Mouse (Mus musculus): ENCODE results near the gene Ripor2. TPM values are rescaled to one million over a fixed set of nuclear protein-coding genes. Genes with fewer than 3 reads are reported as not detected.

The Ripor2 gene
- polyA plus RNA-seq, 1 experiment from 2014 or later, result 3.7 TPM

GRCm38 (mm10) chr13:24610883-24611282 is 28.9 kb downstream of the Ripor2 start:
- Histone ChIP-seq H3K36me3 (replicated peaks; ENCODE audit: insufficient read depth, low read length) (no peaks in the 10 kb centered on the region), H3K27me3 (ENCODE audit: insufficient read depth, low read length) (no peaks in the 10 kb centered on the region), H3K4me2 (ENCODE audit: low read depth, low read length) (no peak overlapping the region), H3K4me1 (ENCODE audit: insufficient read depth) (peaks cover 11% of the 10 kb centered on the region), H3K9ac (replicated peaks) (no peak overlapping the region), H3K9me3 (ENCODE audit: low read length) (no peaks in the 10 kb centered on the region), H3K4me3 (ENCODE audit: low read depth, low read length) (no peak overlapping the region), H3K27ac (ENCODE audit: low read depth) (no peak overlapping the region)
- 81% methylated on average over 5 of the region's 5 CpGs for WGBS (ENCODE audit: insufficient replicate concordance)
- DNase-seq, result no peak
- no peak for ATAC-seq
- TF ChIP-seq EP300 (IDR thresholded peaks at IDR 0.05; ENCODE audit: low read depth), result no peak
- no peak for TF ChIP-seq CTCF (IDR thresholded peaks at IDR 0.05; ENCODE audit: low read depth)

GRCm38 (mm10) chr13:24613031-24613430 is 31.0 kb downstream of the Ripor2 start:
- Histone ChIP-seq H3K36me3 (replicated peaks; ENCODE audit: insufficient read depth, low read length) (no peaks in the 10 kb centered on the region), H3K9me3 (ENCODE audit: low read length) (no peaks in the 10 kb centered on the region), H3K4me3 (ENCODE audit: low read depth, low read length) (no peak overlapping the region), H3K27ac (ENCODE audit: low read depth) (peak overlapping the region; percentile 70; the same call in 1 of the 2 replicates), H3K27me3 (ENCODE audit: insufficient read depth, low read length) (no peaks in the 10 kb centered on the region), H3K9ac (replicated peaks) (no peak overlapping the region), H3K4me1 (ENCODE audit: insufficient read depth) (peaks cover 14% of the 10 kb centered on the region), H3K4me2 (ENCODE audit: low read depth, low read length) (peak overlapping the region; percentile 38)
- TF ChIP-seq EP300 (IDR thresholded peaks at IDR 0.05; ENCODE audit: low read depth) (no peak), CTCF (IDR thresholded peaks at IDR 0.05; ENCODE audit: low read depth) (no peak)
- no peak for DNase-seq
- peak; percentile 6; the same call in 1 of the 2 replicates for ATAC-seq
- WGBS (ENCODE audit: insufficient replicate concordance), result 65% methylated on average over 6 of the region's 6 CpGs

GRCm38 (mm10) chr13:24613433-24613832 is 31.4 kb downstream of the Ripor2 start:
- H3K9ac ChIP-seq (replicated peaks), result no peak overlapping the region
- ATAC-seq (peak; percentile 79), DNase-seq (peak; percentile 27)
- H3K4me1 ChIP-seq (ENCODE audit: insufficient read depth), result peaks cover 18% of the 10 kb centered on the region
- H3K27me3 ChIP-seq (ENCODE audit: insufficient read depth, low read length), result no peaks in the 10 kb centered on the region
- H3K27ac ChIP-seq (ENCODE audit: low read depth), result peak overlapping the region; percentile 70; the same call in 1 of the 2 replicates
- WGBS (ENCODE audit: insufficient replicate concordance), result 51% methylated on average over 3 of the region's 3 CpGs
- no peaks in the 10 kb centered on the region for H3K36me3 ChIP-seq (replicated peaks; ENCODE audit: insufficient read depth, low read length)
- H3K9me3 ChIP-seq (ENCODE audit: low read length), result no peaks in the 10 kb centered on the region
- peak overlapping the region; percentile 38 for H3K4me2 ChIP-seq (ENCODE audit: low read depth, low read length)
- H3K4me3 ChIP-seq (ENCODE audit: low read depth, low read length), result no peak overlapping the region
- TF ChIP-seq CTCF (IDR thresholded peaks at IDR 0.05; ENCODE audit: low read depth) (no peak), EP300 (IDR thresholded peaks at IDR 0.05; ENCODE audit: low read depth) (peak; percentile 52; the same call in 1 of the 2 replicates)

GRCm38 (mm10) chr13:24613927-24614780 is 32.2 kb downstream of the Ripor2 start:
- WGBS (ENCODE audit: insufficient replicate concordance), result 39% methylated on average over 10 of the region's 10 CpGs
- Histone ChIP-seq H3K27ac (ENCODE audit: low read depth) (peak overlapping the region; percentile 75), H3K27me3 (ENCODE audit: insufficient read depth, low read length) (no peaks in the 10 kb centered on the region), H3K4me1 (ENCODE audit: insufficient read depth) (peaks cover 18% of the 10 kb centered on the region), H3K9ac (replicated peaks) (peak overlapping the region; percentile 48), H3K4me3 (ENCODE audit: low read depth, low read length) (peak overlapping the region; percentile 42), H3K4me2 (ENCODE audit: low read depth, low read length) (peak overlapping the region; percentile 45), H3K9me3 (ENCODE audit: low read length) (no peaks in the 10 kb centered on the region), H3K36me3 (replicated peaks; ENCODE audit: insufficient read depth, low read length) (no peaks in the 10 kb centered on the region)
- ATAC-seq (peak; percentile 31; the same call in 1 of the 2 replicates), DNase-seq (peak; percentile 52)
- TF ChIP-seq EP300 (IDR thresholded peaks at IDR 0.05; ENCODE audit: low read depth) (peak; percentile 25; the same call in 1 of the 2 replicates), CTCF (IDR thresholded peaks at IDR 0.05; ENCODE audit: low read depth) (no peak)

GRCm38 (mm10) chr13:24615921-24616565 is 34.1 kb downstream of the Ripor2 start:
- WGBS (ENCODE audit: insufficient replicate concordance), result 52% methylated on average over 9 of the region's 9 CpGs
- Histone ChIP-seq H3K4me3 (ENCODE audit: low read depth, low read length) (peak overlapping the region; percentile 42), H3K9ac (replicated peaks) (no peak overlapping the region), H3K36me3 (replicated peaks; ENCODE audit: insufficient read depth, low read length) (no peaks in the 10 kb centered on the region), H3K4me1 (ENCODE audit: insufficient read depth) (peaks cover 18% of the 10 kb centered on the region), H3K9me3 (ENCODE audit: low read length) (no peaks in the 10 kb centered on the region), H3K27ac (ENCODE audit: low read depth) (no peak overlapping the region), H3K27me3 (ENCODE audit: insufficient read depth, low read length) (no peaks in the 10 kb centered on the region), H3K4me2 (ENCODE audit: low read depth, low read length) (peak overlapping the region; percentile 45)
- ATAC-seq, result no peak
- peak; percentile 48 for DNase-seq
- TF ChIP-seq EP300 (IDR thresholded peaks at IDR 0.05; ENCODE audit: low read depth) (no peak), CTCF (IDR thresholded peaks at IDR 0.05; ENCODE audit: low read depth) (peak; percentile 73)

- H3K4me2 ChIP-seq (ENCODE audit: low read depth, low read length), result peak overlapping the region; percentile 45
- WGBS (ENCODE audit: insufficient replicate concordance), result 58% methylated on average over 8 of the region's 8 CpGs
Observed at GRCm38 (mm10) chr13:24616645-24617044, 34.7 kb downstream of the Ripor2 start.

More at GRCm38 (mm10) chr13:24616645-24617044, 34.7 kb downstream of the Ripor2 start:
- Histone ChIP-seq H3K9ac (replicated peaks) (no peak overlapping the region), H3K27me3 (ENCODE audit: insufficient read depth, low read length) (no peaks in the 10 kb centered on the region), H3K4me3 (ENCODE audit: low read depth, low read length) (peak overlapping the region; percentile 42), H3K4me1 (ENCODE audit: insufficient read depth) (peaks cover 18% of the 10 kb centered on the region), H3K9me3 (ENCODE audit: low read length) (no peaks in the 10 kb centered on the region), H3K27ac (ENCODE audit: low read depth) (no peak overlapping the region), H3K36me3 (replicated peaks; ENCODE audit: insufficient read depth, low read length) (no peaks in the 10 kb centered on the region)
- TF ChIP-seq EP300 (IDR thresholded peaks at IDR 0.05; ENCODE audit: low read depth), result no peak
- no peak for TF ChIP-seq CTCF (IDR thresholded peaks at IDR 0.05; ENCODE audit: low read depth)
- ATAC-seq (no peak), DNase-seq (no peak)
